Mouse (Mus musculus): ENCODE data around the gene Nrxn3.

DNA sequence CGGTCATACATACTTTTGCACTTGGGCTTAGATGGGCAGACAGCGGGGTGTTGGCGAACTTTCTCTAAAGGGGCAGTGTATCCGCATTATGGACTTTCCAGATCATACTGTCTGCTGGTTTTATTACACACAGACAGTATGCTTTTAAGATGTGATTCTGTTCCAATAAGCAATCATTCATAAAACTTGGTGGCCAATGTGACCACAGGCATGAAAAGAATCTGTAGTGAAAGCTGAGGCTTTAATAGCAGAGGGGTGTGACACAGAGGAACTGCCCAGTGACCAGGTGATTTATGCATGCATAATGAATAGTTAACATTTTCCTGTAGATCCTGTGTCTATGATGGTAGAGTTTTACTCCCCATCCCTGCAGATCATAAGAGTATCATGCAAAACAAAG, 1254.0 kb downstream of the Nrxn3 start:
- no peak for TF ChIP-seq MAX (IDR thresholded peaks at IDR 0.05; ENCODE audit: low read depth)
- no peak for TF ChIP-seq POLR2A (IDR thresholded peaks at IDR 0.05; ENCODE audit: insufficient read length, low read depth)
